Mouse (Mus musculus) inflammation-experienced regulatory T-cells, adult 6 months (primary cell): ENCODE results near the gene Sdhc. TPM values are rescaled to one million over a fixed set of nuclear protein-coding genes. Genes with fewer than 3 reads are reported as not detected.
"Not testable (repeated sequence)": the region's sequence is repeated elsewhere in the genome, so short reads cannot be mapped to it uniquely, and the experiment has no call there.

ENCODE experiments used
- ATAC-seq: one replicate; pipeline ENCODE4 v1.8.0; 2017
- polyA plus RNA-seq, 3 experiments: library from polyadenylated mRNA; unstranded; fragments of 100-300 nt; shearing (Covaris generic); gene quantifications; one replicate each; pipeline ENCODE4 v1.2.1; 2017

Gene Sdhc
- polyA plus RNA-seq, 3 experiments from 2014 or later: 115 to 153 (median 125) TPM

DNA sequence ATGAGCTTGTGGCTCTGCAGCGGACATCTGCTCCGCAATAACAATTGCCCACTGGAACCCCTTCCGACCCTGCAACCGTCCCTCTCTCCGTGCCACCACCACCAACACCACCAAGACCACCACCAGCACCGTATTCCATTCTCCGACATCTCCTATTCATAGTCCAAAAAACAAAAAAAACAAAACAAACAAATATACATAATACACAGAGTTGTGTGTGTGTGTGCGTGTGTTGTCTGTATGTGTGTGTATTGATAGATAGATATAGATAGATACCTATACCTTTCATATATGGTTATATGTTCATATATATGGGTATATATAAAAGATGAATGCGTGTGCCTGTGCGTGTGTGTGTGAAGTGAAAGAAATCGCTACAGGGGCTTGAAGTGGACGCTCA, 72.0 kb downstream of the Sdhc start:
- not testable (repeated sequence) for ATAC-seq

DNA sequence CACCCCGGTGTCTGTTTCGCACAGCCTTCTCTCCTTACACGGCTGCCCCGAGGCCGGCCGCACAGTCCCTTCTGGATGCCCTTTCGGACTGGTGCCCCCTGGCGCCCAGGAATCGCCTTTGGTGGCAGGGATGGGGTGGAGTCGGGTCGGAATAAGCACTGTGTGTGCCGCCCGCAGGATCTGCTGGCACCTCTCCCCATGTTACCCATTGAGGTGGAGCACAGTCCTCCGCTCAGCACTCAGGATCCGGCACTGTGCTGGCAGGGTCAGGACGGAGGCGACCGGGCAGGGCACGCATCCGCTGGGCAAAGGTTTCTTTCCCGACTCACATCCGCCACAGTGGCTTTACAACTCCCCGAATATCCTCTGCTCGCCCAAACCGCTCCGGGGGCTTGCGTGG, 72.4 kb downstream of the Sdhc start:
- ATAC-seq: not testable (repeated sequence)

DNA sequence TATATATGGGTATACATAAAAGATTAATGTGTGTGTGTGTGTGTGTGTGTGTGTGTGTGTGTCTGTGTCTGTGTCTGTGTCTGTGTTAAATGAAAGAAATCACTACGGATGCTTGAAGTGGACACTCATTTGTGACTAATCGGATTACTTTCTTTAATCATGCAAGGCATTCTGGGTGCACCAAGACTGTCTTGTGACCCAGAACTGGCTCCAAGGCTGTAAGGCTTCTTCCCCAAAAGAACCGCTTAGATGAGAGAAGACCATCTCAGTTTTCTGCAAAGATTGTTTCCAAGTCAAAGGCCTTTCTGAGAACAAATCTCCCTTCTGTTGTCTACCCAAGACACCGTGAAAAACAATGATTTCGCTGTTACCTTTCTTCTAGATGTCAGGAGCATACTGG, 73.2 kb downstream of the Sdhc start:
- not testable (repeated sequence) for ATAC-seq

Other genes starting within 250 kb of the Sdhc start
- not detected for gene Fcrlb, start 237.7 kb downstream of the Sdhc start, polyA plus RNA-seq
- 1 to 10 TPM in 2 of 3 experiments, not detected in 1; 1.2 to 2.1 TPM for gene Fcrla, start 223.0 kb downstream of the Sdhc start, polyA plus RNA-seq
- 1 to 10 TPM in 2 of 3 experiments, under 1 TPM in 1; 0.70 to 1.4 (median 1.2) TPM for gene Fcgr2b, start 174.1 kb downstream of the Sdhc start, polyA plus RNA-seq
- gene Fcgr4, start 131.7 kb downstream of the Sdhc start, polyA plus RNA-seq: not detected
- 1 to 10 TPM in 1 of 3 experiments, under 1 TPM in 1, not detected in 1; 0.98 to 1.5 TPM for gene Fcgr3, start 85.7 kb downstream of the Sdhc start, polyA plus RNA-seq
- 1 to 10 TPM; 3.2 to 7.6 (median 6.6) TPM for gene Cfap126, start 36.7 kb downstream of the Sdhc start, polyA plus RNA-seq
- not detected for gene Mpz, start 108 bp upstream of the Sdhc start, polyA plus RNA-seq
- not detected for gene Pcp4l1, start 45.7 kb upstream of the Sdhc start, polyA plus RNA-seq
- under 1 TPM; 0.39 to 0.75 (median 0.75) TPM for gene Nr1i3, start 63.4 kb upstream of the Sdhc start, polyA plus RNA-seq
- 10 to 100 TPM; 24.1 to 34.6 (median 28.7) TPM for gene Tomm40l, start 71.9 kb upstream of the Sdhc start, polyA plus RNA-seq
- gene Apoa2, start 74.5 kb upstream of the Sdhc start, polyA plus RNA-seq: not detected
- gene Fcer1g, start 83.8 kb upstream of the Sdhc start, polyA plus RNA-seq: 10 to 100 TPM in 1 of 3 experiments, not detected in 2; 10.7 TPM
- under 1 TPM in 1 of 3 experiments, not detected in 2; 0.09 TPM for gene Adamts4, start 99.8 kb upstream of the Sdhc start, polyA plus RNA-seq
- 100 to 1,000 TPM; 106 to 120 (median 119) TPM for gene Ndufs2, start 100.8 kb upstream of the Sdhc start, polyA plus RNA-seq
- gene B4galt3, start 119.7 kb upstream of the Sdhc start, polyA plus RNA-seq: 10 to 100 TPM; 35.3 to 68.9 (median 60.8) TPM
- gene Ppox, start 130.6 kb upstream of the Sdhc start, polyA plus RNA-seq: 10 to 100 TPM; 38.2 to 90.1 (median 78.6) TPM
- gene Usp21, start 137.4 kb upstream of the Sdhc start, polyA plus RNA-seq: 10 to 100 TPM; 11.0 to 25.3 (median 15.4) TPM
- gene Ufc1, start 144.4 kb upstream of the Sdhc start, polyA plus RNA-seq: 100 to 1,000 TPM in 1 of 3 experiments, 10 to 100 TPM in 2; 74.6 to 118 (median 92.5) TPM
- gene Dedd, start 178.5 kb upstream of the Sdhc start, polyA plus RNA-seq: 10 to 100 TPM; 35.5 to 41.7 (median 39.7) TPM
- gene Nit1, start 195.0 kb upstream of the Sdhc start, polyA plus RNA-seq: 10 to 100 TPM; 24.6 to 32.9 (median 30.1) TPM
- gene Pfdn2, start 195.1 kb upstream of the Sdhc start, polyA plus RNA-seq: 10 to 100 TPM; 48.9 to 70.1 (median 58.1) TPM
- 1 to 10 TPM in 1 of 3 experiments, under 1 TPM in 1, not detected in 1; 0.54 to 1.4 TPM for gene Klhdc9, start 210.2 kb upstream of the Sdhc start, polyA plus RNA-seq
- under 1 TPM in 2 of 3 experiments, not detected in 1; 0.09 to 0.25 TPM for gene Nectin4, start 219.5 kb upstream of the Sdhc start, polyA plus RNA-seq
- 10 to 100 TPM; 73.5 to 84.6 (median 78.0) TPM for gene Arhgap30, start 238.4 kb upstream of the Sdhc start, polyA plus RNA-seq